In the genomic region with DNA sequence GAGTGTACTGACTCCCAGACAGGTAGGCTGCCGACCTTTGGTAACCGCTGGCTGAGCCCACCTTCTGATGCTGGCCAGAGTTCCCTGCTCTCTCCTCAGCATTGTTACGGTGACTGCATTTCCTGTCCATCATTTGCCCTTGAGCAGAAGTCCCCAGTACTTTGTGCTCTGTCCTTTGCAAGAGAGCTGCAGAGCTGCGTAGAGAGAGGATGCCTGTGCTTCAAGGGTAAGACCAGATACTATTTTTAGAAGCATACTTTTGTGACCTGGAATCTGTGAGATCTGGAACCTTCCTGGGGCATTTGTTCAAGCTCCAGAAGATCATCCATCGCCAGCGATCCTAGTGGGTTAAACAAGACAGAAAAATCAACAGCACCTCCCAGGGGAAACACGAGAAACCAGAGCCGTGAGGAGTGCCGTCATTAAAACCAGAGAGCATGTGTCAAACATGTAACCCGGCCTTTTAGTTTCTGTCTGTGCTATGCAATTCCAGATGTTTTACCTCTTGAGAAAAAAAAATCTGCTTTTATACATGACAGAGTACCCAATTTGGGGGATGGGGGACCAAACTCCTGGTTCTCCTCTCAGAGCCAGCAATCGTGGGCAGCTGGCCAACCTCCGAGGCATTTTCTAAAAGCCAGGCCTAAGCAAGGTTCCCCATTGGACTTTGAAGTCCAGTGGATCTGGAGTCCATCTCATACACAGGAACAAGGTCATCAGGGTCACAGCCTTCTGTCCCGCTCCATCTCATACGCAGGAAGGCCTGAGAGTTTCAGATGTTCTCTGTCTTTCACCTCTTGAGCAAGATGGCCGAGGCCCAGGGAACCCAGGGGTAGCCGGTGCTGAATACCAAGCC, we compare ENCODE assay signal across 13 mouse cellular contexts.
DNase-seq lines count a peak whose midpoint lies in the region; ATAC-seq and TF ChIP-seq lines count a peak whose summit lies in the region.
"Had no signal": no experiment of that assay in that cellular context is flagged by ENCODE, and none has a peak within 500 bp of the region (broad histone marks: within the 10 kb centered on the region; RNA-seq: fewer than 3 reads in every experiment).

No protein-coding gene starts in this region.

- peak; percentile 37 for DNase-seq in adrenal gland, postnatal 10 days
- DNase-seq in adrenal gland, adult 2 months, result no peak
- peak; percentile 78 for DNase-seq in embryonic facial prominence, embryonic 11.5 days (ENCODE audit: low spot score)
- peak; percentile 67 for DNase-seq in limb, embryonic 14.5 days (ENCODE audit: low spot score)
- DNase-seq in urinary bladder, adult 2 months (ENCODE audit: low spot score), result no peak
- DNase-seq in frontal cortex, postnatal 10 days (ENCODE audit: low spot score in 2 of 2), result no peak
- DNase-seq: cerebellum, adult 11 months; liver, postnatal 0 days; thymus, adult 18-20 months had no signal

- H3K4me3 ChIP-seq in intestine, embryonic 15.5 days (replicated peaks), result no peak overlapping the region
- no peak overlapping the region for H3K4me3 ChIP-seq in intestine, postnatal 0 days (ENCODE audit: low read depth, low read length)
- no peak overlapping the region for H3K4me3 ChIP-seq in embryonic facial prominence, embryonic 11.5 days (ENCODE audit: low read depth, low read length)
- no peak overlapping the region for H3K4me3 ChIP-seq in limb, embryonic 14.5 days (replicated peaks; ENCODE audit: low read length)
- H3K4me3 ChIP-seq: erythroblast, embryonic 14.5 days had no signal

- peaks cover 2% of the 10 kb centered on the region; the same call in 1 of the 2 replicates for H3K4me1 ChIP-seq in intestine, embryonic 15.5 days (replicated peaks)
- H3K4me1 ChIP-seq in intestine, postnatal 0 days (replicated peaks; ENCODE audit: control insufficient read depth, insufficient read depth, low read length), result no peaks in the 10 kb centered on the region
- peaks cover 5% of the 10 kb centered on the region; the same call in 1 of the 2 replicates for H3K4me1 ChIP-seq in embryonic facial prominence, embryonic 11.5 days (ENCODE audit: control insufficient read depth, insufficient read depth, low read length)
- H3K4me1 ChIP-seq in limb, embryonic 14.5 days (ENCODE audit: control insufficient read depth, insufficient read depth, low read length), result peaks cover 30% of the 10 kb centered on the region

- TF ChIP-seq POLR2A in limb, embryonic 14.5 days (IDR thresholded peaks at IDR 0.05; ENCODE audit: borderline replicate concordance, extremely low read depth, insufficient read depth, insufficient read length), result no peak

- ATAC-seq in intestine, embryonic 15.5 days, result 0 out of 2 replicates have a peak, but pooled peaks have one; percentile 15
- no peak for ATAC-seq in intestine, postnatal 0 days
- ATAC-seq in embryonic facial prominence, embryonic 11.5 days (replicated peaks; ENCODE audit: insufficient number of reproducible peaks, low FRiP score, low TSS enrichment, low read depth), result no peak
- ATAC-seq in limb, embryonic 14.5 days (ENCODE audit: low FRiP score, low read depth), result peak; percentile 28; the same call in 1 of the 2 replicates
- ATAC-seq: hindbrain, postnatal 0 days; liver, postnatal 0 days had no signal

- H3K9me3 ChIP-seq in intestine, embryonic 15.5 days, result no peaks in the 10 kb centered on the region
- no peaks in the 10 kb centered on the region for H3K9me3 ChIP-seq in intestine, postnatal 0 days (ENCODE audit: control insufficient read depth)
- H3K9me3 ChIP-seq in embryonic facial prominence, embryonic 11.5 days (replicated peaks; ENCODE audit: control insufficient read depth, low read length), result no peaks in the 10 kb centered on the region
- no peaks in the 10 kb centered on the region for H3K9me3 ChIP-seq in limb, embryonic 14.5 days (ENCODE audit: control insufficient read depth, low read length)

- no peak for TF ChIP-seq CTCF in intestine, postnatal 0 days (IDR thresholded peaks at IDR 0.05; ENCODE audit: low read depth)

- H3K27ac ChIP-seq in intestine, embryonic 15.5 days, result no peak overlapping the region
- no peak overlapping the region for H3K27ac ChIP-seq in intestine, postnatal 0 days (ENCODE audit: low read depth, low read length)
- H3K27ac ChIP-seq in embryonic facial prominence, embryonic 11.5 days (replicated peaks; ENCODE audit: low read depth, low read length), result no peak overlapping the region
- H3K27ac ChIP-seq in limb, embryonic 14.5 days (replicated peaks; ENCODE audit: low read depth, low read length), result no peak overlapping the region
- H3K27ac ChIP-seq: hindbrain, postnatal 0 days had no signal

- H3K9ac ChIP-seq in intestine, embryonic 15.5 days, result no peak overlapping the region
- H3K9ac ChIP-seq in intestine, postnatal 0 days (ENCODE audit: low read depth, low read length), result no peak overlapping the region
- H3K9ac ChIP-seq in embryonic facial prominence, embryonic 11.5 days (replicated peaks; ENCODE audit: low read length), result no peak overlapping the region
- H3K9ac ChIP-seq in limb, embryonic 14.5 days (ENCODE audit: low read depth, low read length, severe bottlenecking), result no peak overlapping the region
- H3K9ac ChIP-seq: liver, postnatal 0 days had no signal

- H3K36me3 ChIP-seq in intestine, embryonic 15.5 days, result no peaks in the 10 kb centered on the region
- no peaks in the 10 kb centered on the region for H3K36me3 ChIP-seq in intestine, postnatal 0 days (ENCODE audit: control insufficient read depth, insufficient read depth)
- H3K36me3 ChIP-seq in embryonic facial prominence, embryonic 11.5 days (replicated peaks; ENCODE audit: control insufficient read depth, insufficient read depth, low read depth, low read length), result no peaks in the 10 kb centered on the region
- no peaks in the 10 kb centered on the region for H3K36me3 ChIP-seq in limb, embryonic 14.5 days (ENCODE audit: control insufficient read depth, insufficient read depth, low read length)

- no peak overlapping the region for H3K4me2 ChIP-seq in intestine, embryonic 15.5 days (replicated peaks)
- H3K4me2 ChIP-seq in intestine, postnatal 0 days (replicated peaks; ENCODE audit: low read depth), result no peak overlapping the region
- H3K4me2 ChIP-seq in embryonic facial prominence, embryonic 11.5 days (ENCODE audit: low read depth, low read length), result no peak overlapping the region
- H3K4me2 ChIP-seq in limb, embryonic 14.5 days (replicated peaks; ENCODE audit: low read depth, low read length, severe bottlenecking), result peak overlapping the region; percentile 3; the same call in 1 of the 2 replicates

- 47% methylated on average over 16 of the region's 16 CpGs for WGBS in intestine, embryonic 15.5 days
- WGBS in intestine, postnatal 0 days, result 68% methylated on average over 16 of the region's 16 CpGs
- 50% methylated on average over 16 of the region's 16 CpGs for WGBS in embryonic facial prominence, embryonic 11.5 days
- 43% methylated on average over 16 of the region's 16 CpGs for WGBS in limb, embryonic 14.5 days

- no peaks in the 10 kb centered on the region for H3K27me3 ChIP-seq in intestine, embryonic 15.5 days (replicated peaks)
- no peaks in the 10 kb centered on the region for H3K27me3 ChIP-seq in intestine, postnatal 0 days (replicated peaks; ENCODE audit: control insufficient read depth, insufficient read depth, low read length)
- H3K27me3 ChIP-seq in embryonic facial prominence, embryonic 11.5 days (ENCODE audit: control insufficient read depth, insufficient read depth, low read length), result no peaks in the 10 kb centered on the region
- no peaks in the 10 kb centered on the region for H3K27me3 ChIP-seq in limb, embryonic 14.5 days (ENCODE audit: control insufficient read depth, insufficient read depth, low read length)

Comparison
In these comparisons a context has a peak if more than half of its experiments do, and no peak if none do; other contexts are left out.
1. DNase-seq: peak in adrenal gland, postnatal 10 days (single experiment), embryonic facial prominence, embryonic 11.5 days (single experiment) and limb, embryonic 14.5 days (single experiment); none in adrenal gland, adult 2 months (single experiment), urinary bladder, adult 2 months (single experiment) and frontal cortex, postnatal 10 days (0 of 2).
2. ATAC-seq: peak in intestine, embryonic 15.5 days (single experiment) and limb, embryonic 14.5 days (single experiment); none in intestine, postnatal 0 days (single experiment) and embryonic facial prominence, embryonic 11.5 days (single experiment).